Mouse (Mus musculus) embryonic facial prominence, embryonic 10.5 days (tissue): ENCODE data around the gene Gm11938. TPM values are rescaled to one million over a fixed set of nuclear protein-coding genes. Genes with fewer than 3 reads are reported as not detected.
"Not testable (repeated sequence)": the region's sequence is repeated elsewhere in the genome, so short reads cannot be mapped to it uniquely, and the experiment has no call there.

Source experiments
- DNase-seq: peaks from one replicate; pipeline ENCODE4 v3.0.0-alpha.2; 2017; ENCODE audit warnings: low spot score
- H3K27ac ChIP-seq: fragments of 300-500 bp; sonication (generic); replicated peaks from 2 replicates; pipeline ENCODE4 v1.5.1; 2016; ENCODE audit warnings: mild to moderate bottlenecking
- H3K27me3 ChIP-seq: fragments of 300-500 bp; sonication (generic); replicated peaks from 2 replicates; pipeline ENCODE4 v1.6.1; 2016; ENCODE audit warnings: low read depth, mild to moderate bottlenecking; ENCODE audit not compliant: poor library complexity, severe bottlenecking
- H3K36me3 ChIP-seq: fragments of 300-500 bp; sonication (generic); replicated peaks from 2 replicates; pipeline ENCODE4 v1.6.1; 2016; ENCODE audit warnings: mild to moderate bottlenecking, moderate library complexity
- H3K4me1 ChIP-seq: fragments of 300-500 bp; sonication (generic); 2 replicates; pipeline ENCODE4 v1.6.1; 2016
- H3K4me3 ChIP-seq: fragments of 300-500 bp; sonication (generic); 2 replicates; pipeline ENCODE4 v1.5.1; 2016; ENCODE audit warnings: mild to moderate bottlenecking, moderate library complexity
- H3K9me3 ChIP-seq: fragments of 300-500 bp; sonication (generic); 2 replicates; pipeline ENCODE4 v1.6.1; 2016; ENCODE audit warnings: mild to moderate bottlenecking
- WGBS: fragments of 180-500 bp; shearing (Covaris S2); methylation state at CpG from one replicate; pipeline ENCODE4 v1.1.7; 2016; 5-methylcytosine and 5-hydroxymethylcytosine counted together
- polyA plus RNA-seq: library from polyadenylated mRNA; unstranded; fragments of >200 nt; fragmentation: Nextera tagmentation; extraction: Ambion mirVana; gene quantifications from 2 replicates; pipeline ENCODE4 v1.2.1, GENCODE M21; 2016

The Gm11938 gene
- polyA plus RNA-seq, result not detected in 2 replicates

- 76% methylated on average over 1 of the region's 1 CpGs for WGBS
- not testable (repeated sequence) for H3K27ac ChIP-seq
Observed at GRCm38 (mm10) chr11:99603208-99603607, at the start of gene Gm11938. Gene Gm11938 (minus strand): TSS chr11:99603308.

GRCm38 (mm10) chr11:99650136-99650535, 47.0 kb upstream of the Gm11938 start, which contains the start of gene Gm11555:
Gene Gm11555 (minus strand): TSS chr11:99650236.
- H3K9me3 ChIP-seq, result no peaks in the 10 kb centered on the region
- no peak within 1 kb of the TSS for H3K4me3 ChIP-seq
- no peak within 1 kb of the TSS for H3K27ac ChIP-seq
- no peaks in the 10 kb centered on the region for H3K4me1 ChIP-seq
- H3K36me3 ChIP-seq, result no peaks in the 10 kb centered on the region
- H3K27me3 ChIP-seq, result no peaks in the 10 kb centered on the region
- 82% methylated on average over 2 of the region's 2 CpGs for WGBS
- DNase-seq, result no peak

More at GRCm38 (mm10) chr11:99603208-99603607, at the start of gene Gm11938:
- H3K36me3 ChIP-seq, H3K4me3 ChIP-seq, H3K9me3 ChIP-seq, H3K27me3 ChIP-seq, DNase-seq, H3K4me1 ChIP-seq: not testable (repeated sequence)

- no peak for DNase-seq
- H3K4me1 ChIP-seq, result no peaks in the 10 kb centered on the region
- H3K36me3 ChIP-seq, result no peaks in the 10 kb centered on the region
- no peak overlapping the region for H3K4me3 ChIP-seq
- H3K27ac ChIP-seq, result no peak overlapping the region
- H3K9me3 ChIP-seq, result no peaks in the 10 kb centered on the region
- H3K27me3 ChIP-seq, result no peaks in the 10 kb centered on the region; the same call in 1 of the 2 replicates
- 82% methylated on average over 15 of the region's 15 CpGs for WGBS
Observed at GRCm38 (mm10) chr11:99646444-99646843, 43.3 kb upstream of the Gm11938 start.

GRCm38 (mm10) chr11:99644351-99644750, 41.2 kb upstream of the Gm11938 start:
- Histone ChIP-seq H3K36me3 (no peaks in the 10 kb centered on the region), H3K27ac (no peak overlapping the region), H3K27me3 (no peaks in the 10 kb centered on the region; the same call in 1 of the 2 replicates), H3K4me1 (no peaks in the 10 kb centered on the region), H3K9me3 (no peaks in the 10 kb centered on the region), H3K4me3 (no peak overlapping the region)
- 85% methylated on average over 3 of the region's 3 CpGs for WGBS
- no peak for DNase-seq

- H3K36me3 ChIP-seq, H3K4me1 ChIP-seq, H3K9me3 ChIP-seq, DNase-seq, H3K4me3 ChIP-seq, H3K27ac ChIP-seq, H3K27me3 ChIP-seq: not testable (repeated sequence)
- WGBS, result 86% methylated on average over 9 of the region's 9 CpGs
Observed at GRCm38 (mm10) chr11:99643635-99644139, 40.6 kb upstream of the Gm11938 start, which contains the start of gene Krtap4-7. Gene Krtap4-7 (minus strand): TSS chr11:99644089.

- no peaks in the 10 kb centered on the region for H3K4me1 ChIP-seq
- WGBS, result 42% methylated on average over 1 of the region's 1 CpGs
Observed at GRCm38 (mm10) chr11:99640926-99641325, 37.8 kb upstream of the Gm11938 start.

GRCm38 (mm10) chr11:99637086-99637485, 34.0 kb upstream of the Gm11938 start:
- no peaks in the 10 kb centered on the region for H3K4me1 ChIP-seq
- no peak overlapping the region for H3K27ac ChIP-seq
- 80% methylated on average over 1 of the region's 1 CpGs for WGBS
- H3K36me3 ChIP-seq, result no peaks in the 10 kb centered on the region
- H3K9me3 ChIP-seq, result no peaks in the 10 kb centered on the region
- no peak overlapping the region for H3K4me3 ChIP-seq
- no peak for DNase-seq
- no peaks in the 10 kb centered on the region; the same call in 1 of the 2 replicates for H3K27me3 ChIP-seq

More at GRCm38 (mm10) chr11:99640926-99641325, 37.8 kb upstream of the Gm11938 start:
- H3K9me3 ChIP-seq, result no peaks in the 10 kb centered on the region
- no peaks in the 10 kb centered on the region for H3K36me3 ChIP-seq
- no peak for DNase-seq
- no peak overlapping the region for H3K27ac ChIP-seq
- H3K4me3 ChIP-seq, result no peak overlapping the region
- H3K27me3 ChIP-seq, result no peaks in the 10 kb centered on the region; the same call in 1 of the 2 replicates

GRCm38 (mm10) chr11:99634653-99635134, 31.6 kb upstream of the Gm11938 start, which contains the start of gene Krtap4-2:
Gene Krtap4-2 (minus strand): TSS chr11:99635084.
- H3K9me3 ChIP-seq, result no peaks in the 10 kb centered on the region
- 36% methylated on average over 8 of the region's 8 CpGs for WGBS
- H3K27ac ChIP-seq, result no peak within 1 kb of the TSS
- no peak within 1 kb of the TSS for H3K4me3 ChIP-seq
- no peak for DNase-seq
- H3K27me3 ChIP-seq, result no peaks in the 10 kb centered on the region; the same call in 1 of the 2 replicates
- no peaks in the 10 kb centered on the region for H3K36me3 ChIP-seq
- H3K4me1 ChIP-seq, result no peaks in the 10 kb centered on the region

GRCm38 (mm10) chr11:99633293-99633692, 30.2 kb upstream of the Gm11938 start:
- Histone ChIP-seq H3K36me3 (no peaks in the 10 kb centered on the region), H3K27ac (no peak overlapping the region), H3K4me3 (no peak overlapping the region), H3K27me3 (no peaks in the 10 kb centered on the region; the same call in 1 of the 2 replicates), H3K4me1 (no peaks in the 10 kb centered on the region), H3K9me3 (no peaks in the 10 kb centered on the region)
- 75% methylated on average over 2 of the region's 2 CpGs for WGBS
- no peak for DNase-seq

- no peaks in the 10 kb centered on the region; the same call in 1 of the 2 replicates for H3K27me3 ChIP-seq
- no peak overlapping the region for H3K4me3 ChIP-seq
- no peaks in the 10 kb centered on the region for H3K9me3 ChIP-seq
- no peaks in the 10 kb centered on the region for H3K36me3 ChIP-seq
- DNase-seq, result no peak
- H3K27ac ChIP-seq, result no peak overlapping the region
- WGBS, result 80% methylated on average over 3 of the region's 3 CpGs
- no peaks in the 10 kb centered on the region for H3K4me1 ChIP-seq
Observed at GRCm38 (mm10) chr11:99630890-99631289, 27.8 kb upstream of the Gm11938 start.

GRCm38 (mm10) chr11:99628138-99628537, 25.0 kb upstream of the Gm11938 start, which contains the start of gene Krtap4-1:
Gene Krtap4-1 (minus strand): TSS chr11:99628238.
- WGBS, result 81% methylated on average over 4 of the region's 4 CpGs

GRCm38 (mm10) chr11:99620335-99620734, 17.2 kb upstream of the Gm11938 start, which contains the start of gene Gm11562:
Gene Gm11562 (minus strand): TSS chr11:99620435.
- DNase-seq, result no peak
- no peak within 1 kb of the TSS for H3K27ac ChIP-seq
- 92% methylated on average over 2 of the region's 2 CpGs for WGBS
- H3K9me3 ChIP-seq, result no peaks in the 10 kb centered on the region
- no peaks in the 10 kb centered on the region for H3K27me3 ChIP-seq
- H3K4me1 ChIP-seq, result no peaks in the 10 kb centered on the region
- no peaks in the 10 kb centered on the region for H3K36me3 ChIP-seq
- no peak within 1 kb of the TSS for H3K4me3 ChIP-seq

More at GRCm38 (mm10) chr11:99628138-99628537, 25.0 kb upstream of the Gm11938 start, which contains the start of gene Krtap4-1:
- no peaks in the 10 kb centered on the region for H3K4me1 ChIP-seq
- no peak within 1 kb of the TSS for H3K4me3 ChIP-seq
- no peaks in the 10 kb centered on the region for H3K27me3 ChIP-seq
- H3K36me3 ChIP-seq, result no peaks in the 10 kb centered on the region
- H3K9me3 ChIP-seq, result no peaks in the 10 kb centered on the region
- H3K27ac ChIP-seq, result no peak within 1 kb of the TSS
- no peak for DNase-seq

- WGBS, result 80% methylated on average over 3 of the region's 3 CpGs
- Histone ChIP-seq H3K4me3 (no peak within 1 kb of the TSS), H3K27ac (no peak within 1 kb of the TSS), H3K4me1 (no peaks in the 10 kb centered on the region), H3K27me3 (no peaks in the 10 kb centered on the region), H3K9me3 (no peaks in the 10 kb centered on the region), H3K36me3 (no peaks in the 10 kb centered on the region)
- no peak for DNase-seq
Observed at GRCm38 (mm10) chr11:99614796-99615363, 11.8 kb upstream of the Gm11938 start, which contains the start of gene Krtap2-4. Gene Krtap2-4 (minus strand): TSS chr11:99614846.
